Mouse (Mus musculus): ENCODE measurements around the gene Tnfaip8l3. TPM values are rescaled to one million over a fixed set of nuclear protein-coding genes. Genes with fewer than 3 reads are reported as not detected.

Gene Tnfaip8l3
- total and polyA plus RNA-seq, 3 experiments: not detected

- H3K36me3 ChIP-seq (replicated peaks in 1 of 2; ENCODE audit: control insufficient read depth in 1 of 2, insufficient read depth in 1 of 2, low read length in 1 of 2): no peaks in the 10 kb centered on the region
- H3K27me3 ChIP-seq (replicated peaks): peaks cover 9% of the 10 kb centered on the region
- H3K79me2 ChIP-seq (replicated peaks; ENCODE audit: control insufficient read depth, extremely low read depth, insufficient read depth, poor library complexity, severe bottlenecking): no peaks in the 10 kb centered on the region
- peaks cover 3% of the 10 kb centered on the region for H3K9me3 ChIP-seq (replicated peaks; ENCODE audit: low read length)
- TF ChIP-seq MAZ (IDR thresholded peaks at IDR 0.05; ENCODE audit: low read depth, low read length) (no peak), E2F4 (IDR thresholded peaks at IDR 0.05; ENCODE audit: insufficient replicate concordance, low read depth, low read length) (no peak), POLR2A (IDR thresholded peaks at IDR 0.05; ENCODE audit: low read depth, low read length) (no peak), GABPA (IDR thresholded peaks at IDR 0.05; ENCODE audit: insufficient replicate concordance, low read depth, low read length) (no peak), ZMIZ1 (IDR thresholded peaks at IDR 0.05; ENCODE audit: low read depth, low read length) (no peak), MEF2A (IDR thresholded peaks at IDR 0.05; ENCODE audit: borderline replicate concordance, low read depth, low read length) (no peak), TCF12 (IDR thresholded peaks at IDR 0.05; ENCODE audit: low read depth, low read length) (no peak), NELFE (IDR thresholded peaks at IDR 0.05; ENCODE audit: low read depth, low read length) (no peak), ZC3H11A (IDR thresholded peaks at IDR 0.05; ENCODE audit: low read depth, low read length) (no peak), IRF4 (IDR thresholded peaks at IDR 0.05; ENCODE audit: low read depth, low read length) (no peak), PAX5 (IDR thresholded peaks at IDR 0.05; ENCODE audit: low read length) (no peak), NRF1 (IDR thresholded peaks at IDR 0.05; ENCODE audit: low read depth, low read length) (no peak), ZNF384 (IDR thresholded peaks at IDR 0.05; ENCODE audit: low read depth, low read length) (no peak), ZKSCAN1 (IDR thresholded peaks at IDR 0.05; ENCODE audit: borderline replicate concordance, low read depth, low read length) (no peak)
- H3K4me1 ChIP-seq (ENCODE audit: control insufficient read depth in 1 of 2, insufficient read depth in 2 of 2): no peaks in the 10 kb centered on the region
- in situ Hi-C loops (cut with MboI; ENCODE audit: low pct_ligation_motif_present, low pct_unique_long_range_greater_than_20kb, low sequenced_read_pairs): no loop called here
- dilution Hi-C loops (cut with MboI; ENCODE audit: extremely low pct_ligation_motif_present, extremely low pct_unique_long_range_greater_than_20kb, low sequenced_read_pairs): no loop called here
- DNase-seq (ENCODE audit: extremely low read depth): no peak
- H3K4me2 ChIP-seq (ENCODE audit: insufficient read depth, low read depth, poor library complexity, severe bottlenecking): no peak overlapping the region
- H3K9ac ChIP-seq (ENCODE audit: insufficient read depth, low read depth): no peak overlapping the region
- H3K4me3 ChIP-seq (replicated peaks in 1 of 3; ENCODE audit: low read depth in 2 of 3, low read length in 2 of 3, poor library complexity in 1 of 3): no peak overlapping the region
- no peak overlapping the region for H3K27ac ChIP-seq (ENCODE audit: insufficient read depth, low read depth)
Measured at GRCm38 (mm10) chr9:54077740-54078139, 9.6 kb upstream of the Tnfaip8l3 start.

GRCm38 (mm10) chr9:54074901-54075300 lies 6.7 kb upstream of the Tnfaip8l3 start:
- in situ Hi-C loops (cut with MboI; ENCODE audit: low pct_ligation_motif_present, low pct_unique_long_range_greater_than_20kb, low sequenced_read_pairs) (no loop called here), dilution Hi-C loops (cut with MboI; ENCODE audit: extremely low pct_ligation_motif_present, extremely low pct_unique_long_range_greater_than_20kb, low sequenced_read_pairs) (no loop called here)
- H3K36me3 ChIP-seq (replicated peaks in 1 of 2; ENCODE audit: control insufficient read depth in 1 of 2, insufficient read depth in 1 of 2, low read length in 1 of 2): no peaks in the 10 kb centered on the region

More at GRCm38 (mm10) chr9:54074901-54075300, 6.7 kb upstream of the Tnfaip8l3 start:
- H3K9me3 ChIP-seq (replicated peaks; ENCODE audit: low read length): peaks cover 3% of the 10 kb centered on the region
- H3K79me2 ChIP-seq (replicated peaks; ENCODE audit: control insufficient read depth, extremely low read depth, insufficient read depth, poor library complexity, severe bottlenecking): no peaks in the 10 kb centered on the region
- peaks cover 13% of the 10 kb centered on the region for H3K27me3 ChIP-seq (replicated peaks)
- no peak overlapping the region for H3K4me2 ChIP-seq (ENCODE audit: insufficient read depth, low read depth, poor library complexity, severe bottlenecking)
- TF ChIP-seq SMC3 (IDR thresholded peaks at IDR 0.05; ENCODE audit: low read depth, low read length) (no peak), CTCF (conservative IDR thresholded peaks at IDR 0.05 in 1 of 2, IDR thresholded peaks at IDR 0.05 in 1 of 2; ENCODE audit: low read depth in 2 of 2, low read length in 2 of 2) (no peak), POLR2A (IDR thresholded peaks at IDR 0.05; ENCODE audit: low read depth, low read length) (no peak), TBP (conservative IDR thresholded peaks at IDR 0.05; ENCODE audit: low read depth, low read length) (no peak), RCOR1 (conservative IDR thresholded peaks at IDR 0.05; ENCODE audit: low read depth, low read length) (no peak), POLR2AphosphoS2 (IDR thresholded peaks at IDR 0.05; ENCODE audit: low read depth, low read length) (no peak), E2F4 (IDR thresholded peaks at IDR 0.05; ENCODE audit: insufficient replicate concordance, low read depth, low read length) (no peak), ETS1 (conservative IDR thresholded peaks at IDR 0.05; ENCODE audit: low read depth, low read length) (no peak), BHLHE40 (IDR thresholded peaks at IDR 0.05; ENCODE audit: low read depth, low read length) (no peak)
- H3K9ac ChIP-seq (ENCODE audit: insufficient read depth, low read depth): no peak overlapping the region
- no peak overlapping the region for H3K27ac ChIP-seq (ENCODE audit: insufficient read depth, low read depth)
- no peaks in the 10 kb centered on the region for H3K4me1 ChIP-seq (ENCODE audit: control insufficient read depth in 1 of 2, insufficient read depth in 2 of 2)
- H3K4me3 ChIP-seq (replicated peaks in 1 of 3; ENCODE audit: low read depth in 2 of 3, low read length in 2 of 3, poor library complexity in 1 of 3): no peak overlapping the region
- DNase-seq (ENCODE audit: extremely low read depth): no peak

Data from CH12.LX (cell line).